Mouse (Mus musculus): ENCODE results near the gene Fam196b.

Gene Fam196b

DNA sequence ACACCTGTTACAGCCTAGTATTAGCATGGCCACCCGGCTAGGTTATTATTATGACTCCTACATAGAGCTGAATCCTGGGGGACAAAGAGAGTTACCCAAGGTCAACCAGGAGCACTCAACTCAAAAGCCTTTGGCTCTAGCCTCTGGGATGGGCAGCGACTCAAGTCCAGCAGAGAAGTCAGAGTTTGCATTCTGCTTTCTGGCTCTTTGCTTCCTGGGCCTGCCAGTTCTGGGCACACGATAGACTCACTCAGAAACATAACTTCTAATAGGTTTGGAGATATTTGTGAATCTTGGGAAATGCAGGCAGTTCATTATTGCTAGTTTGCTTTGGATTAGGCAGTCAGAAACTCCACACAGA is 102.0 kb downstream of the Fam196b start:
- TF ChIP-seq GATA4 (IDR thresholded peaks at IDR 0.05; ENCODE audit: insufficient replicate concordance, low read length): no peak

DNA sequence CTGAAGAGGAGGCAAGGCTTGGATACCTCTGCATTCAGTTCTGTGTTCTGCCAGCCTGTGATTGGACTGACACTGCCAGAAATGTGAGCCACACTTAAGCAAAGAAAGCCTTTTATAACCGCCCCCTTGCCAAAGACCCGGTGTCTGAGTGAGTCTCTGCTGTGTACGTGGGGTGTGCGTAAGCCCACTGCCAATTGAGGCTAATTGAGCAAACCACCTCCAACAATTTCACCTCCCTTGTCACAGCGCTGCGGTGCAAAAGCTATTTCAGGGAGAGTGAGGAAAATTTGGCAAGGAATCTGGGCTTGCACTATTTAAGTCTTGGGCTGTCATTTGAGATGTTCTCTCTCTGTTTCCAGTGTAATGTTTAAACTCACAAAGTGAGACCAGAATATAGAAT is 106.4 kb downstream of the Fam196b start:
- TF ChIP-seq GATA4 (IDR thresholded peaks at IDR 0.05; ENCODE audit: insufficient replicate concordance, low read length): no peak

DNA sequence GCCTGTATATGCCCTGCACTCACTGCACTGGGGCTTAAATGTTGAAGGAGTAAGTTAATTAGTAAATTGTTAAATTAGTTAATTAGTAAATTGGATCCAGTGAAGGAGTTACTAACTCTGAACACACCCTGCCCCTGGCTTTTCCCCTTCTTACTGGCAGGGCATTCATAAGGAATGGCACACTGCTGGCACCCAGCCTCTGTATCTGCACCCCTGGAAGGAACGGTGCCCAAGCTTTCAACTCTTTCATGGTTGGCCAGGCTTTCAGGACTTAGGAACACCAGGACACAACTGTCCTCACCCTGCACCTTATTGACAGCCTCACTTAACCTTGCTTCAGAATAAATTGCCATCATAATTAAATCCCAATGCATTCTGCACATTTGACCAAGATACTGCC is 109.9 kb downstream of the Fam196b start:
- no peak for TF ChIP-seq GATA4 (IDR thresholded peaks at IDR 0.05; ENCODE audit: insufficient replicate concordance, low read length)

DNA sequence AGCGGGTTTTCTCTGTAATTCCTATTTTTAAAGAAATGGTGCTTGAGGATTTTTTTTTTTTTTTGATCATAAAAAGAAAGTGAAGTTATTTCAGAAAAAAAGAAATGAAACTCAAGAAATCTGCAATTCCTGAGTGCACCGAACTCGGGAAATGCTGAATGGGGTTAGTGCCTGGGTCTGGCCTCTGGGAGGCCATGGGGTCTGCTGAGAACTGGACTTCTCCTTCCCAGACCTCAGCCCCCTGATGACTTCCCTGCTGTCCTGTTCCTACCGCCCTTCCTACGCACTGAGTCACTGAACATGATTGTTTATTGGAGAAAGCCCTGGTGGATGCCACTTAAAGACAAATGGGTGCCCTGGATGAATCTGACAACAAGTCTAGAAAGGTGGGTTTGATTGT is 112.6 kb downstream of the Fam196b start:
- no peak for TF ChIP-seq GATA4 (IDR thresholded peaks at IDR 0.05; ENCODE audit: insufficient replicate concordance, low read length)

DNA sequence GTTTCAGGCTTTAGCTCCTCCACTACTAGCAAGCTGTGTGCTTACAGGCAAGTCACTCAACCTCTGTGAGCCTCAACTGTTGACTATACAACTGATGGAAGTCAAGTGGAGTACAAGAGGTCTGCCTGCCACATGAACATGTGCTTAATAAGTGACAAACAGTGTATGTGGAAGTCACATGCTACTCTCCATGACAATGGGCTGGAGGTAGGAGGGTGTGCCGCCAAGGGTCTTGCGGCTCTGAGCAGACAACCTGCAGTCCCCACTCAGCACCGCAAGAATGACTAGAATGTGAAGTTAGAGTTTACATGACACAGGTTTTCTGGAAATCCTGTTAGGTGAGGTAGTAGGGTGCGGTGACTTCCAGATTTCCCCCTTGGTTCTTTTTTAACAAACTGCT is 116.3 kb downstream of the Fam196b start:
- TF ChIP-seq GATA4 (IDR thresholded peaks at IDR 0.05; ENCODE audit: insufficient replicate concordance, low read length): no peak

DNA sequence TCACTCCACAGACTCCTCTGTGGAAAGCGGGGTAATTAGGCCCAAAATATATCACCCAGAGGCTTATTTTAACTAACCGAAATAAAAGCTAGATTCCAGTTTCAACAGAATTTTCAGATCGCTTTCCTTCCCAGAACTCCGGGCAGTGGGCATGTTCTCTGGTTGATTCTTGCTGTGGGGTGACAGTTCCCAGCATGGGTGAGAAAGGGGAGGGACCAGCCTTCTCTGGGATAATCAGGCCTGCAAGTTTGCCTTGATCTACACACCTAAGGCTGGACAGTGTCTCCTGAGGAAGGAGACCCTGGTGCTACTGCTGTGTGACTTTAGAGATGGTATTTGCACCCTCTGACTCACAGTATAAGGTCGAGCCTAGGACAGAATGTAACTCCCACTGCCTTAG is 116.7 kb downstream of the Fam196b start:
- TF ChIP-seq GATA4 (IDR thresholded peaks at IDR 0.05; ENCODE audit: insufficient replicate concordance, low read length): no peak

DNA sequence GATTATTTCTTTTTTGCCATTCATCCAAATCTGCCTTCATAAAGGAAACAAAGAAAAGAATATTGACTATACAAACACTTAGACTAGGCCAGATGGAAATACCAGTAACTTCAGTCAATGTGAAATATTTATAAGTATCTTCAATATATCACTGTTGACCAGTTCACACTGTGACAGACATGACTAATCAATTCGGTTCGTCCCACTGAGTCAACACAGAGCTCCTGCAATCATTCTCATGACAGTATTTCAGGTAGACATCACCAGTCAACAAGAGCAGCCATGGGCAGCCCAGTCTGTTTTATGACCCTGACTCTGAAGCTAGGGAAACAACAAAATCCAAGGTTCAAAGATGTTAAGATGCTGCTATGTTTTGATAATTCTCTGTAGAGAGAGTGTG is 117.4 kb downstream of the Fam196b start:
- no peak for TF ChIP-seq GATA4 (IDR thresholded peaks at IDR 0.05; ENCODE audit: insufficient replicate concordance, low read length)

DNA sequence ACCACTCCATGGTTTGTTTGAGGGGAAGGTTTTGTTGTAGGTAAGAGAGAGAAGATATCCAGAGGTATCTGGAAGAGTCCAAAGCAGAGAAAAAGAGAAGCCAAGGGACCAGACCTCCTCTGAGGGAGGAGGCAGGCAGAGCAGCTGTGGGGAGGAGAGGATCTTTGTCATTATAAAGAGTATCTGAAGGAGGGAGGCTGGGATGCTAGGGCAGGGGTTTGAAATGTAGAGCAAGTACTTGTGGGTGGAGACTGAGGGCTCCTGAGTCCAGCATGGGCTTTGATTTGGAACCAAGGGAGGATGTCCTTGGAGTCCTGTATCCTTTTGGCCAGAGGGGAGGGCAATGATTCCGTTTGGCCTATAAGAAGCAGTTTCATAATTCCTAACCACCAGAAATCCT is 122.8 kb downstream of the Fam196b start:
- no peak for TF ChIP-seq GATA4 (IDR thresholded peaks at IDR 0.05; ENCODE audit: insufficient replicate concordance, low read length)

DNA sequence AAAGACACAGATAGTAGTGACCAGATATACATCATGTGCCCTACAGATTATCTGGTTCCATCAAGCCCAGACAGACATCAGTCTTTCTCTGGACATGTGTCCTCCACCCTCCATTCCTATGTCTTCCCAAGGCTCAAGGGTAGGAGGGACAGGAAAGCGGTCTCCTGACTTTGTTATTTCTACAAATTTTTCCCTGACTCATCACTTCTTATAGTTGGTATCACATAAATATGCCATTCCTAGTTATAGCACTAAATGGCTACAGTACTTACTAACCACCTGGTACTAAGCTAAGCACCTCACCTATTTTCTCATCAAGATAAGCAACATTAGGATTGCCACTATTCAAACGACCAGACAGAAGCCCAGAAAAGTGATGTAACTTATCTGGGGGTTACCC is 123.8 kb downstream of the Fam196b start:
- no peak for TF ChIP-seq GATA4 (IDR thresholded peaks at IDR 0.05; ENCODE audit: insufficient replicate concordance, low read length)

DNA sequence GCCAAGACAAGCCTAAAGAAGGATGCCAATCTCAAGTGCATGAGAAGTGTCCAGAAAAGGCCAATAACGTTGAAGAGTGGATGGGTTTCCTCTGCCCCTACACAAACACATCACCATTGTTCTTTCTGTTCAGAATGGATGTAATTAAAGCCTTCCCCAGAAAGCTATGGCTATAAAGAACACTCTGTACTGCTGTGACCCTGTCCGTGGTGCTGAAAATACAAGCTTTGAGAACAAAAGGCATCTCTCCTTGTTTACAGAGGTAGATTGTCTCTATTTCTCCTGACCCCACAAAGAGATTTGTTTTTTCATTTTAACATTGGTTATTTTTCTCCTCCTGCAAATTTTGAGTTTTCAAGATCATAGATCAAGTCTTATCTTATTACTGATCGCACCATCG is 133.3 kb downstream of the Fam196b start:
- TF ChIP-seq GATA4 (IDR thresholded peaks at IDR 0.05; ENCODE audit: insufficient replicate concordance, low read length): no peak

DNA sequence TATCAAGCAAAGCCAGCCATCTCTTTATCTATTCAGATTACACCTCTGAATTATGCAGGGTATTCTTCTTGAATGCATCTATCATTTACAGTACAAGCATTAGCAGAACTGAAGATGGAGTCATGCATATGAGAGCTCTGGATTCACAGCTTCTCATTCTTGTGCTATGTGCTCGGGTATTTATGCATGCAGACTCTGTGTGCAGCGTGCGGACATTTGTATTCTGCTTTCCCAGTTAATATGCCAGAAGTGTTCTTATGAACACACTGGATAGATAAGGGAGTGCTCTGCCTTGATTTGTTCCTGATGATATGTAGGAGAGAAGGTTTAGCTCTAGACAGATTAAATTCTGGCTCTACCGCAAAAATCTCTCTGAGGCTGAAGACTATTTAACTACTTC is 135.3 kb downstream of the Fam196b start:
- TF ChIP-seq GATA4 (IDR thresholded peaks at IDR 0.05; ENCODE audit: insufficient replicate concordance, low read length): no peak

DNA sequence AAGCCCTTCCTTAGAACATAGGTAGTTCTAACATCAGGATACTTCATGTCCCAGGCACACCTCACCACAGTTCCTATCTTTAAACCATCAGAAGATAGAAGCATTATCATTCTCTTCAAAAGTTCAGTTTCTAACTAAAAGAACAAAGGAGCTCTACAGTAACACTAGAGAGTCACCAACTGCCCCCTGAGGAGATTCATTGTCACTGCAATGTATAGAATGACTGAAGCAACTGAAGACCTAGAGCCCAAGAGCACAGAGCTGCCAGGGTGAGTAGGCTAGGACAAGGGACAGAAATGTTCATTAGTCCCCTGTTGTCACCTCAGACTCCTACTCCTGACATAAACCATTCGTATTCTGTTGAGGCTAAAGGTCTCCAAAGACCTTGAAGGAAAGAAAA is 152.4 kb downstream of the Fam196b start:
- no peak for TF ChIP-seq GATA4 (IDR thresholded peaks at IDR 0.05; ENCODE audit: insufficient replicate concordance, low read length)

DNA sequence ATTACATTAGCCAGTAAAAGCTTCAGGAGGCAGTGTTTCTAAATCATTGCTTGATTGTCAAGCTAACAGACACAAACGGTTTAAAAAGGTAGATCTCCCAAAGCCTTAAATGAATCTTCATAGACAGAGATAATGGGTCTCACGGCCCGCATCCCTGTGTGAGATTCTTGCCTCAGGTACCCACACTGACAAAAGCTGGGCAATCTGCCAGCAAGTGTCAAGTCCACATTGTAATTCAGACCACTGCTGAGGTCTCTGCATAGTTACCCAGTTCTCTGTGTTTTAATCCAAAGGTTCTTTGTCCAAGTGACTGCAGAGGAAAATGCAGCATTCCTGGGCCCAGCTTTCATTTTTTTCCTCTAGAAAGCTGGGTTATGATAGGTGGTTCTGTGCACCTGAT is 153.9 kb downstream of the Fam196b start:
- TF ChIP-seq GATA4 (IDR thresholded peaks at IDR 0.05; ENCODE audit: insufficient replicate concordance, low read length): no peak

DNA sequence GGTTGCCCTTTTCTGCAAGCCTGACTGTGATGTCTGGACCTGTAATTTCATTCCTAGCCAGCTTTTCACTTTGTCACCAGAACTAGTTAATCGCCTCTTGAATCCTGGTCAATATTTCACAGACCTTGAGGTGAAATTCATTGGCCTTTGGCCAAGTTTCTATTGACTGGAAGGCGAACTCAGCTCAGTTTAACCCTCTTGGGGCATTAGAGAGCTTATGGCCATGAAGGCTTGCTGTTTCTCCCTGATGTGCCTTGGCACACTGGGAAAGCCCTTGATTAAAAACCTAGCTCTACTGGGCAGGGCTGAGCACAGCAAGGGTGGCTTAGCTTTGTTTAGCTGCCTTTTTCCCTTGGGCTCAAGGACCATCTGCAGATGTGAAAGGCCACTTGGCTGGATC is 155.2 kb downstream of the Fam196b start:
- no peak for TF ChIP-seq GATA4 (IDR thresholded peaks at IDR 0.05; ENCODE audit: insufficient replicate concordance, low read length)

All from liver, adult (tissue).